Mouse (Mus musculus) testis, postnatal 14 days (tissue): Measurements from ENCODE around the gene Tbx4.

Source experiments
- DNase-seq: peaks from one replicate; pipeline ENCODE4 v3.0.0; 2021; ENCODE audit warnings: low spot score

Tbx4 gene

GRCm38 (mm10) chr11:85909514-85909913, 23.3 kb downstream of the Tbx4 start:
- DNase-seq, result no peak

GRCm38 (mm10) chr11:85910133-85910532, 23.9 kb downstream of the Tbx4 start:
- no peak for DNase-seq

- DNase-seq, result no peak
Observed at GRCm38 (mm10) chr11:85913506-85913905, 27.3 kb downstream of the Tbx4 start.

- DNase-seq, result no peak
Observed at GRCm38 (mm10) chr11:85917091-85917992, 31.1 kb downstream of the Tbx4 start.

GRCm38 (mm10) chr11:85917993-85918325, 31.7 kb downstream of the Tbx4 start:
- no peak for DNase-seq

- DNase-seq, result no peak
Observed at GRCm38 (mm10) chr11:85918388-85918940, 32.2 kb downstream of the Tbx4 start.

- DNase-seq, result peak; percentile 11
Observed at GRCm38 (mm10) chr11:85925294-85925743, 39.1 kb downstream of the Tbx4 start.

GRCm38 (mm10) chr11:85926287-85926764, 40.1 kb downstream of the Tbx4 start:
- DNase-seq, result no peak

- DNase-seq, result no peak
Observed at GRCm38 (mm10) chr11:85928106-85928505, 41.9 kb downstream of the Tbx4 start.

- DNase-seq, result no peak
Observed at GRCm38 (mm10) chr11:85929651-85930050, 43.4 kb downstream of the Tbx4 start.

GRCm38 (mm10) chr11:85941785-85942570, 55.8 kb downstream of the Tbx4 start:
- DNase-seq, result peak; percentile 40

GRCm38 (mm10) chr11:85948765-85949164, 62.5 kb downstream of the Tbx4 start:
- no peak for DNase-seq

- no peak for DNase-seq
Observed at GRCm38 (mm10) chr11:85949749-85950148, 63.5 kb downstream of the Tbx4 start.

GRCm38 (mm10) chr11:85952538-85952937, 66.3 kb downstream of the Tbx4 start:
- no peak for DNase-seq

GRCm38 (mm10) chr11:85955611-85956010, 69.4 kb downstream of the Tbx4 start:
- no peak for DNase-seq

GRCm38 (mm10) chr11:85956422-85956821, 70.2 kb downstream of the Tbx4 start:
- DNase-seq, result no peak

GRCm38 (mm10) chr11:85956950-85957778, 70.9 kb downstream of the Tbx4 start:
- no peak for DNase-seq

- DNase-seq, result no peak
Observed at GRCm38 (mm10) chr11:85959837-85960236, 73.6 kb downstream of the Tbx4 start.

GRCm38 (mm10) chr11:85960273-85960672, 74.1 kb downstream of the Tbx4 start:
- no peak for DNase-seq

GRCm38 (mm10) chr11:85961498-85961897, 75.3 kb downstream of the Tbx4 start:
- no peak for DNase-seq
